Mouse (Mus musculus) midbrain, embryonic 14.5 days (tissue): ENCODE results near the gene Slc22a6. TPM values are rescaled to one million over a fixed set of nuclear protein-coding genes. Genes with fewer than 3 reads are reported as not detected.
A peak's percentile ranks its signal among the peaks of the same experiment; 100 is the strongest.

Experiments used
- ATAC-seq: fragments of 200-750 bp; cut with Nextera tagmentation; 2 replicates; pipeline ENCODE4 v1.8.0; 2017; ENCODE audit warnings: moderate number of reproducible peaks, moderate library complexity; ENCODE audit not compliant: low FRiP score, low TSS enrichment
- DNase-seq: peaks from one replicate; pipeline ENCODE4 v3.0.0-alpha.2; 2015
- H3K27ac ChIP-seq: fragments of 300-500 bp; sonication (generic); replicated peaks from 2 replicates; pipeline ENCODE4 v1.5.1; 2014; ENCODE audit warnings: mild to moderate bottlenecking, low read depth, low read length, moderate library complexity
- H3K27me3 ChIP-seq: fragments of 300-500 bp; sonication (generic); 2 replicates; pipeline ENCODE4 v1.6.1; 2014; ENCODE audit warnings: low read length, control low read depth, mixed read lengths; ENCODE audit not compliant: control insufficient read depth, insufficient read depth
- H3K36me3 ChIP-seq: fragments of 300-500 bp; sonication (generic); 2 replicates; pipeline ENCODE4 v1.6.1; 2014; ENCODE audit warnings: low read length, control low read depth; ENCODE audit not compliant: control insufficient read depth, insufficient read depth
- H3K4me1 ChIP-seq: fragments of 300-500 bp; sonication (generic); 2 replicates; pipeline ENCODE4 v1.6.1; 2014; ENCODE audit warnings: mild to moderate bottlenecking, antibody characterized with exemption, low read length, control low read depth; ENCODE audit not compliant: control insufficient read depth, insufficient read depth
- H3K4me2 ChIP-seq: fragments of 300-500 bp; sonication (generic); 2 replicates; pipeline ENCODE4 v1.6.1; 2014; ENCODE audit warnings: mild to moderate bottlenecking, low read length, moderate library complexity
- H3K4me3 ChIP-seq: fragments of 300-500 bp; sonication (generic); replicated peaks from 2 replicates; pipeline ENCODE4 v1.5.1; 2014; ENCODE audit warnings: low read depth, low read length
- H3K9ac ChIP-seq: fragments of 300-500 bp; sonication (generic); replicated peaks from 2 replicates; pipeline ENCODE4 v1.6.1; 2014; ENCODE audit warnings: mild to moderate bottlenecking, low read length, moderate library complexity
- H3K9me3 ChIP-seq: fragments of 300-500 bp; sonication (generic); 2 replicates; pipeline ENCODE4 v1.6.1; 2016; ENCODE audit warnings: low read length, control low read depth, mixed read lengths; ENCODE audit not compliant: control insufficient read depth
- WGBS: fragments of 180-500 bp; shearing (Covaris S2); extraction: QIAGEN DNeasy Blood & Tissue Kit; methylation state at CpG from one replicate; pipeline ENCODE4 v1.1.7; 2014; 5-methylcytosine and 5-hydroxymethylcytosine counted together
- polyA plus RNA-seq: library from polyadenylated mRNA; unstranded; fragments of >200 nt; fragmentation: Nextera tagmentation; extraction: Ambion mirVana; gene quantifications from 2 replicates; pipeline ENCODE4 v1.2.1, GENCODE M21; 2014

Slc22a6 gene
- polyA plus RNA-seq = 8.0 TPM in 1 of 2 replicates, not detected in the other

GRCm38 (mm10) chr19:8617904-8618303, at the start of gene Slc22a6:
TSS of gene Slc22a6 (plus strand) at chr19:8618039.
- Histone ChIP-seq H3K4me2 (no peak within 1 kb of the TSS), H3K4me1 (no peaks in the 10 kb centered on the region), H3K36me3 (no peaks in the 10 kb centered on the region), H3K9ac (no peak within 1 kb of the TSS), H3K9me3 (no peaks in the 10 kb centered on the region), H3K27me3 (no peaks in the 10 kb centered on the region), H3K27ac (no peak within 1 kb of the TSS), H3K4me3 (no peak within 1 kb of the TSS)
- no peak for ATAC-seq
- no peak for DNase-seq
- 3% methylated on average over 7 of the region's 7 CpGs for WGBS

DNA sequence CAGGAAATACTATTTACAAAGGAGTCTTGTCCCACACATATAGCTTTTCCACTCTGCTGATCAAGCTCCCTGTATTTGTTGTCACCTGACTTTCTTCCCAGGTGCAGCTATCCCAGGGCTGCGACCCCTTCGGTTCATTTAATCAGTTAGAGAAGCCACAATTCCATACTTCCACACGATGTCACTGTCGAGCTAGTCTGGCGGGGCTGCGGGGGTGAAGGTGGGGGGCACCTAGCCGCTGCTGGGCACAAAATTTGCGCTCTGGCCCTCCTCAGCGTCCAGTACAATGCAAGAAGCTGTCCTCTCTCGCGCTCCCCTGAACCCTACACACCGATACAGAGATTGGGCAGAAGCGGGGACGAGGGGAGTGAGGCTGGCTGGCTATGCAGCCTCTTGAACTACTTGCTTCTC, 48.4 kb upstream of the Slc22a6 start:
- ATAC-seq = no peak; the same call in 1 of the 2 replicates
- Histone ChIP-seq H3K4me1 (no peaks in the 10 kb centered on the region), H3K27ac (no peak overlapping the region), H3K27me3 (no peaks in the 10 kb centered on the region), H3K4me3 (peak overlapping the region; percentile 25), H3K4me2 (peak overlapping the region; percentile 59), H3K36me3 (no peaks in the 10 kb centered on the region), H3K9me3 (no peaks in the 10 kb centered on the region), H3K9ac (peak overlapping the region; percentile 36; the same call in 1 of the 2 replicates)
- DNase-seq = peak; percentile 71
- WGBS = 3% methylated on average over 14 of the region's 14 CpGs

DNA sequence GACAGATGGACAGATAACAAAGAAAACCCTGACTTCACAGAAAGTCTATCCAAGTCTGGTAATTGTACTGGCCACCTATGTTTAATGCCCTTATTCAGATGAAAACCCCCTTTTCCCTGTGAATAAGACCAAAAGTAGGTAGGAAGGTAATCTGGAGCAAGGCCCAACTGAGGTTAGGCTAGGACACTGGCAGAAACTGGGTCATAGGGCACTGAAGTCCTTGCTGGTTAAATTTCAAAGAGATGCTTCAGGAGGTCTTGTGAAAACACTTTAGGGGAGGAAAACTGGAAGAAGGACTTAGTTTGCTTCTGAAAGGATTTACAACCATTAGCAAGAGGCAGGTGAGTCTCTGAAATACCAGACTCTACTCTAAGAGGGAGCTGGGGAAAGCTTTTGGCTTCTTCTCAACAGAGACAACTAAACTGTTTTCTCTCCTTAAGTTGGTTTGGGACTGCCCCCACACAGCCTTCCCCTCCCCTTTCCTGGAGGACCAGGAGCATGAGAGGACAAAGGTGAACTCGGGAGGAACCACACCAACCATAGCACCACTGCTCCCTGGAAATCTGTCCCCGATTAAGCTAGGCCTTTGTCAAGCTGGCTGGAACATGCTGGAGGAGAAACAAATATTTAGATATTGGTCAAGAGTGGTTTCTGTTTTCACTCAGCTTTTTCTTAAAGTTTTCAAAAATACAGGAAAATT, 47.3 kb upstream of the Slc22a6 start:
- ATAC-seq = no peak

GRCm38 (mm10) chr19:8571746-8572145, 46.1 kb upstream of the Slc22a6 start:
- Histone ChIP-seq H3K9ac (no peak overlapping the region), H3K27me3 (no peaks in the 10 kb centered on the region), H3K9me3 (no peaks in the 10 kb centered on the region), H3K4me2 (no peak overlapping the region), H3K36me3 (no peaks in the 10 kb centered on the region), H3K4me1 (no peaks in the 10 kb centered on the region), H3K27ac (no peak overlapping the region), H3K4me3 (no peak overlapping the region)
- DNase-seq (no peak), ATAC-seq (no peak)
- 79% methylated on average over 7 of the region's 7 CpGs for WGBS

More for the DNA sequence above, 47.3 kb upstream of the Slc22a6 start:
- WGBS = 67% methylated on average over 2 of the region's 2 CpGs
- no peak overlapping the region for H3K9ac ChIP-seq
- no peak overlapping the region for H3K27ac ChIP-seq
- no peak overlapping the region for H3K4me2 ChIP-seq
- H3K4me3 ChIP-seq = no peak overlapping the region
- H3K4me1 ChIP-seq = no peaks in the 10 kb centered on the region
- no peak for DNase-seq
- H3K36me3 ChIP-seq = no peaks in the 10 kb centered on the region
- H3K9me3 ChIP-seq = no peaks in the 10 kb centered on the region
- no peaks in the 10 kb centered on the region for H3K27me3 ChIP-seq

GRCm38 (mm10) chr19:8572485-8572884, 45.4 kb upstream of the Slc22a6 start:
- no peaks in the 10 kb centered on the region for H3K36me3 ChIP-seq
- H3K4me1 ChIP-seq = no peaks in the 10 kb centered on the region
- no peaks in the 10 kb centered on the region for H3K9me3 ChIP-seq
- H3K27ac ChIP-seq = no peak overlapping the region
- no peak overlapping the region for H3K4me3 ChIP-seq
- H3K27me3 ChIP-seq = no peaks in the 10 kb centered on the region
- ATAC-seq = no peak
- DNase-seq = no peak
- 39% methylated on average over 3 of the region's 3 CpGs for WGBS
- H3K9ac ChIP-seq = no peak overlapping the region
- H3K4me2 ChIP-seq = no peak overlapping the region

DNA sequence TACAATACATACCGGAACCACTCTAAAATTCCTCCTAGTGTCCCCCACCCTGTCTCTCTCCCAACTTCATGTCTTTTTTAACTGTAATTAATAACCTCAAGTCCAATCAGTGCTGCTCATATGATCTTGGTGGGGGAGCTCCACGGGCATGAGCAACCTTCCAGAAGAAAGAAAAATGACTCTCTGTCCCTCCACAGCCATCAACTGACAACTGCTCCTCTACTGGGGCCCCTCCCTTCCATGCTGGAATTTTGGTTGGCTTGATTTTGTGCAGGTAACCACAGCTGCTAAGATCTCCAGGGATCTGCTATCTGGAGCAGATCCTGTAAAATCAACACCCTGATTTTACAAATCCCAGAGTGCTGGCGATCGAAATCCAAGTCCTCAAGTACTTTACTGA, 40.4 kb upstream of the Slc22a6 start:
- Histone ChIP-seq H3K9ac (no peak overlapping the region), H3K27ac (no peak overlapping the region), H3K4me2 (no peak overlapping the region), H3K36me3 (no peaks in the 10 kb centered on the region), H3K27me3 (no peaks in the 10 kb centered on the region), H3K4me1 (no peaks in the 10 kb centered on the region), H3K9me3 (no peaks in the 10 kb centered on the region), H3K4me3 (no peak overlapping the region)
- ATAC-seq (no peak), DNase-seq (no peak)
- 92% methylated on average over 4 of the region's 4 CpGs for WGBS

- Histone ChIP-seq H3K9me3 (no peaks in the 10 kb centered on the region), H3K27ac (no peak overlapping the region), H3K4me1 (no peaks in the 10 kb centered on the region), H3K36me3 (no peaks in the 10 kb centered on the region), H3K27me3 (no peaks in the 10 kb centered on the region), H3K4me3 (peak overlapping the region; percentile 27), H3K9ac (peak overlapping the region; percentile 51; the same call in 1 of the 2 replicates), H3K4me2 (peak overlapping the region; percentile 69)
- DNase-seq (peak; percentile 89), ATAC-seq (peak; percentile 55; the same call in 1 of the 2 replicates)
- 6% methylated on average over 24 of the region's 24 CpGs for WGBS
These were observed 39.4 kb upstream of the Slc22a6 start for GRCm38 (mm10) chr19:8578293-8578969.

- no peaks in the 10 kb centered on the region for H3K4me1 ChIP-seq
- H3K4me3 ChIP-seq = no peak overlapping the region
- H3K27ac ChIP-seq = no peak overlapping the region
- ATAC-seq (no peak), DNase-seq (no peak)
- no peaks in the 10 kb centered on the region for H3K27me3 ChIP-seq
- peak overlapping the region; percentile 51; the same call in 1 of the 2 replicates for H3K9ac ChIP-seq
- peak overlapping the region; percentile 69 for H3K4me2 ChIP-seq
- no peaks in the 10 kb centered on the region for H3K9me3 ChIP-seq
- no peaks in the 10 kb centered on the region for H3K36me3 ChIP-seq
- WGBS = 65% methylated on average over 2 of the region's 2 CpGs
These were observed 38.9 kb upstream of the Slc22a6 start for GRCm38 (mm10) chr19:8578970-8579342.

GRCm38 (mm10) chr19:8585298-8585697, 32.5 kb upstream of the Slc22a6 start:
- Histone ChIP-seq H3K27ac (no peak overlapping the region), H3K27me3 (no peaks in the 10 kb centered on the region), H3K9ac (no peak overlapping the region), H3K4me3 (no peak overlapping the region), H3K4me1 (no peaks in the 10 kb centered on the region), H3K4me2 (no peak overlapping the region), H3K36me3 (no peaks in the 10 kb centered on the region), H3K9me3 (no peaks in the 10 kb centered on the region)
- DNase-seq (no peak), ATAC-seq (no peak)
- 85% methylated on average over 3 of the region's 3 CpGs for WGBS
